Comparison of ENCODE assay signal across 21 mouse cellular contexts in the genomic region with DNA sequence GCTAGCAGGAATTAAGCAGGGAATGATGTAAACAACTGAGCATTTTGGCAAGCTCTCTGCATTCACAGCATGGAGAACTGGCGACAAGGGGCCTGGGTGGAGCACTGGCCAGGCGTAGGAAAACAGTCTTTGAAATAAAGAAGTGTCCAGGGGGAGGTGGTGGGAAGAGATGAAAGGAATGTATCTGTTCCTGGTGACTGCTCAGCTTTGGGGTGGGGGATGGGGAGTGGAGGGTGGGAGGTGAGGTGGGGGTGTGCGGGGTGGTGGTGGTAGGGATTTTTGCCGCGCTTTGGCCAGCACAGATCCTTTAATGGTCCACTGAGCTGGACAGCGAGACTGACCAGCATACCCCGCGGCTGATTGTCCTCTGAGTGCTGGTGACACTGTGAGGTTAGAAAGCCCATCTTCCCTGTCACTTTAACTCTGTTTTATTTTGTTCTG. TPM values are rescaled to one million over a fixed set of nuclear protein-coding genes. Genes with fewer than 3 reads are reported as not detected.
DNase-seq lines count a peak whose midpoint lies in the region; ATAC-seq lines count a peak whose summit lies in the region.
"Had no signal": no experiment of that assay in that cellular context is flagged by ENCODE, and none has a peak within 500 bp of the region (broad histone marks: within the 10 kb centered on the region; RNA-seq: fewer than 3 reads in every experiment).

No protein-coding gene starts in this region.

- H3K4me3 ChIP-seq in heart, embryonic 12.5 days: no peak overlapping the region
- no peak overlapping the region for H3K4me3 ChIP-seq in kidney, embryonic 16.5 days (ENCODE audit: low read length)
- no peak overlapping the region for H3K4me3 ChIP-seq in midbrain, embryonic 10.5 days
- H3K4me3 ChIP-seq in midbrain, embryonic 14.5 days (replicated peaks; ENCODE audit: low read depth, low read length): no peak overlapping the region
- H3K4me3 ChIP-seq: embryonic facial prominence, embryonic 13.5 days; erythroblast, embryonic 14.5 days; forebrain, embryonic 13.5 days; gastrocnemius, adult 2 months; limb, embryonic 15.5 days; midbrain, embryonic 15.5 days; neural tube, embryonic 12.5 days had no signal

- H3K27ac ChIP-seq in heart, embryonic 12.5 days (ENCODE audit: poor library complexity, severe bottlenecking): no peak overlapping the region
- peak overlapping the region; percentile 25 for H3K27ac ChIP-seq in kidney, embryonic 16.5 days (ENCODE audit: low read length)
- peak overlapping the region; percentile 61; the same call in 1 of the 2 replicates for H3K27ac ChIP-seq in midbrain, embryonic 10.5 days (replicated peaks)
- H3K27ac ChIP-seq in midbrain, embryonic 14.5 days (replicated peaks; ENCODE audit: low read depth, low read length): no peak overlapping the region
- H3K27ac ChIP-seq: embryonic facial prominence, embryonic 13.5 days; forebrain, embryonic 13.5 days; gastrocnemius, adult 2 months; limb, embryonic 15.5 days; liver, embryonic 14.5 days; midbrain, embryonic 15.5 days; neural tube, embryonic 12.5 days had no signal

- H3K36me3 ChIP-seq in heart, embryonic 12.5 days: no peaks in the 10 kb centered on the region
- no peaks in the 10 kb centered on the region for H3K36me3 ChIP-seq in kidney, embryonic 16.5 days (ENCODE audit: insufficient read depth, low read length)
- H3K36me3 ChIP-seq in midbrain, embryonic 10.5 days: no peaks in the 10 kb centered on the region
- no peaks in the 10 kb centered on the region for H3K36me3 ChIP-seq in midbrain, embryonic 14.5 days (ENCODE audit: control insufficient read depth, insufficient read depth, low read length)
- H3K36me3 ChIP-seq: embryonic facial prominence, embryonic 13.5 days; limb, embryonic 15.5 days; midbrain, embryonic 15.5 days; neural tube, embryonic 12.5 days had no signal

- H3K9ac ChIP-seq in heart, embryonic 12.5 days: no peak overlapping the region
- H3K9ac ChIP-seq in kidney, embryonic 16.5 days (replicated peaks; ENCODE audit: low read length): 0 out of 2 replicates have a peak overlapping the region, but pooled peaks have one; percentile 17
- H3K9ac ChIP-seq in midbrain, embryonic 14.5 days (replicated peaks; ENCODE audit: low read length): no peak overlapping the region
- H3K9ac ChIP-seq: embryonic facial prominence, embryonic 13.5 days; forebrain, embryonic 13.5 days; limb, embryonic 15.5 days; liver, embryonic 14.5 days; midbrain, embryonic 15.5 days; neural tube, embryonic 12.5 days had no signal

- DNase-seq in cerebellum, postnatal 10 days: peak; percentile 39 to 49
- no peak for DNase-seq in cerebellum, adult 9-10 months
- no peak for DNase-seq in heart, adult 11 months
- no peak for DNase-seq in kidney, adult 18-20 months
- peak; percentile 27 for DNase-seq in midbrain, embryonic 10.5 days (ENCODE audit: low spot score)
- DNase-seq in midbrain, embryonic 14.5 days: no peak
- DNase-seq: adrenal gland, postnatal 14 days; cerebellum, adult 9-11 months; gastrocnemius, adult 2 months; kidney, adult 11 months; layer of hippocampus, adult 9-11 months; thymus, postnatal 14 days had no signal

- H3K27me3 ChIP-seq in heart, embryonic 12.5 days (replicated peaks): no peaks in the 10 kb centered on the region
- no peaks in the 10 kb centered on the region for H3K27me3 ChIP-seq in kidney, embryonic 16.5 days (ENCODE audit: insufficient read depth, low read length)
- no peaks in the 10 kb centered on the region for H3K27me3 ChIP-seq in midbrain, embryonic 10.5 days (ENCODE audit: low read depth, poor library complexity, severe bottlenecking)
- no peaks in the 10 kb centered on the region for H3K27me3 ChIP-seq in midbrain, embryonic 14.5 days (ENCODE audit: control insufficient read depth, insufficient read depth, low read length)
- H3K27me3 ChIP-seq: embryonic facial prominence, embryonic 13.5 days; forebrain, embryonic 13.5 days; limb, embryonic 15.5 days; midbrain, embryonic 15.5 days; neural tube, embryonic 12.5 days had no signal

- no peak for ATAC-seq in heart, embryonic 12.5 days (ENCODE audit: insufficient number of reproducible peaks, low FRiP score)
- peak; percentile 79 for ATAC-seq in kidney, embryonic 16.5 days (ENCODE audit: low FRiP score, low TSS enrichment)
- no peak for ATAC-seq in midbrain, embryonic 14.5 days (ENCODE audit: low FRiP score, low TSS enrichment)
- ATAC-seq: forebrain, embryonic 13.5 days; midbrain, embryonic 15.5 days had no signal

- peaks cover 19% of the 10 kb centered on the region for H3K4me1 ChIP-seq in heart, embryonic 12.5 days (replicated peaks)
- peaks cover 12% of the 10 kb centered on the region for H3K4me1 ChIP-seq in kidney, embryonic 16.5 days (ENCODE audit: insufficient read depth, low read length)
- H3K4me1 ChIP-seq in midbrain, embryonic 10.5 days: peaks cover 15% of the 10 kb centered on the region
- H3K4me1 ChIP-seq in midbrain, embryonic 14.5 days (ENCODE audit: control insufficient read depth, insufficient read depth, low read length): 0 out of 2 replicates have a peak, but pooled peaks cover 5% of the 10 kb centered on the region
- H3K4me1 ChIP-seq: forebrain, embryonic 13.5 days; midbrain, embryonic 15.5 days; neural tube, embryonic 12.5 days had no signal

- H3K4me2 ChIP-seq in heart, embryonic 12.5 days: peak overlapping the region; percentile 17
- peak overlapping the region; percentile 8; the same call in 1 of the 2 replicates for H3K4me2 ChIP-seq in kidney, embryonic 16.5 days (replicated peaks; ENCODE audit: low read depth, low read length)
- H3K4me2 ChIP-seq in midbrain, embryonic 14.5 days (ENCODE audit: low read length): no peak overlapping the region
- H3K4me2 ChIP-seq: embryonic facial prominence, embryonic 13.5 days; forebrain, embryonic 13.5 days; limb, embryonic 15.5 days; midbrain, embryonic 15.5 days; neural tube, embryonic 12.5 days had no signal

- WGBS in heart, embryonic 12.5 days: 10% methylated on average over 8 of the region's 8 CpGs
- 15% methylated on average over 8 of the region's 8 CpGs for WGBS in kidney, embryonic 16.5 days
- 13% methylated on average over 8 of the region's 8 CpGs for WGBS in midbrain, embryonic 10.5 days
- 8% methylated on average over 8 of the region's 8 CpGs for WGBS in midbrain, embryonic 14.5 days

- peaks cover 3% of the 10 kb centered on the region; the same call in 1 of the 2 replicates for H3K9me3 ChIP-seq in heart, embryonic 12.5 days (replicated peaks)
- 0 out of 2 replicates have a peak, but pooled peaks cover 7% of the 10 kb centered on the region for H3K9me3 ChIP-seq in kidney, embryonic 16.5 days (ENCODE audit: low read length)
- peaks cover 6% of the 10 kb centered on the region; the same call in 1 of the 2 replicates for H3K9me3 ChIP-seq in midbrain, embryonic 10.5 days (replicated peaks)
- no peaks in the 10 kb centered on the region for H3K9me3 ChIP-seq in midbrain, embryonic 14.5 days (ENCODE audit: control insufficient read depth, low read length)
- H3K9me3 ChIP-seq: embryonic facial prominence, embryonic 13.5 days; forebrain, embryonic 13.5 days; limb, embryonic 15.5 days; midbrain, embryonic 15.5 days; neural tube, embryonic 12.5 days had no signal

RNA-seq across cellular contexts. Expression of a gene that starts 56.5 kb away (rescaled TPM):
- polyA plus RNA-seq in heart, embryonic 12.5 days (2016; fragmentation: Nextera tagmentation; extraction: Ambion mirVana): 27.8 and 30.4 TPM in 2 replicates
- 19.2 and 19.7 TPM in 2 replicates for polyA plus RNA-seq in kidney, embryonic 16.5 days (2015; fragmentation: Nextera tagmentation; extraction: Ambion mirVana)
- polyA plus RNA-seq in midbrain, embryonic 10.5 days (2016; fragmentation: Nextera tagmentation; extraction: Ambion mirVana): 10.5 and 11.1 TPM in 2 replicates
- polyA plus RNA-seq in midbrain, embryonic 14.5 days (2014; fragmentation: Nextera tagmentation; extraction: Ambion mirVana): 6.5 and 10.8 TPM in 2 replicates

Comparison
In these comparisons a context has a peak if more than half of its experiments do, and no peak if none do; other contexts are left out.
1. DNase-seq: peak in cerebellum, postnatal 10 days (2 of 2) and midbrain, embryonic 10.5 days (single experiment); none in cerebellum, adult 9-10 months (single experiment), heart, adult 11 months (single experiment), kidney, adult 18-20 months (single experiment) and midbrain, embryonic 14.5 days (single experiment).
2. H3K27ac ChIP-seq: peak in kidney, embryonic 16.5 days (single experiment) and midbrain, embryonic 10.5 days (single experiment); none in heart, embryonic 12.5 days (single experiment) and midbrain, embryonic 14.5 days (single experiment).